Mouse (Mus musculus): ENCODE results near the gene Dlgap1. TPM values are rescaled to one million over a fixed set of nuclear protein-coding genes. Genes with fewer than 3 reads are reported as not detected.

Dlgap1 gene
- 3.2 and 3.8 TPM in 2 replicates for polyA plus RNA-seq (2014; fragmentation: Nextera tagmentation; extraction: Ambion mirVana)

GRCm38 (mm10) chr17:69969021-69969815 is at the start of gene Dlgap1:
Gene Dlgap1 (plus strand): TSS chr17:69969073.
- H3K9me3 ChIP-seq (ENCODE audit: control insufficient read depth, low read length), result no peaks in the 10 kb centered on the region
- H3K4me1 ChIP-seq (ENCODE audit: control insufficient read depth, insufficient read depth, low read length), result no peaks in the 10 kb centered on the region; the same call in 1 of the 2 replicates
- no peaks in the 10 kb centered on the region for H3K36me3 ChIP-seq (ENCODE audit: control insufficient read depth, insufficient read depth, low read length)
- peak within 1 kb of the TSS; percentile 58 for H3K4me3 ChIP-seq (ENCODE audit: low read length)
- peak within 1 kb of the TSS; percentile 97 for H3K4me2 ChIP-seq (replicated peaks; ENCODE audit: low read depth, low read length)
- peaks cover 22% of the 10 kb centered on the region for H3K27me3 ChIP-seq (ENCODE audit: control insufficient read depth, insufficient read depth, low read length)
- H3K27ac ChIP-seq (ENCODE audit: low read depth, low read length), result no peak within 1 kb of the TSS
- H3K9ac ChIP-seq (ENCODE audit: low read depth, low read length), result peak within 1 kb of the TSS; percentile 42; the same call in 1 of the 2 replicates
- peak; percentile 99 for ATAC-seq (ENCODE audit: low FRiP score, low TSS enrichment)
- 0% methylated on average over 97 of the region's 105 CpGs for WGBS

- Histone ChIP-seq H3K9me3 (ENCODE audit: control insufficient read depth, low read length) (no peaks in the 10 kb centered on the region), H3K9ac (ENCODE audit: low read depth, low read length) (no peak overlapping the region), H3K27ac (ENCODE audit: low read depth, low read length) (no peak overlapping the region), H3K4me1 (ENCODE audit: control insufficient read depth, insufficient read depth, low read length) (no peaks in the 10 kb centered on the region), H3K4me2 (replicated peaks; ENCODE audit: low read depth, low read length) (no peak overlapping the region), H3K27me3 (ENCODE audit: control insufficient read depth, insufficient read depth, low read length) (no peaks in the 10 kb centered on the region), H3K36me3 (ENCODE audit: control insufficient read depth, insufficient read depth, low read length) (no peaks in the 10 kb centered on the region), H3K4me3 (ENCODE audit: low read length) (no peak overlapping the region)
- WGBS, result 58% methylated on average over 1 of the region's 1 CpGs
- no peak for ATAC-seq (ENCODE audit: low FRiP score, low TSS enrichment)
Measured at GRCm38 (mm10) chr17:69954936-69955335, 13.9 kb upstream of the Dlgap1 start.

GRCm38 (mm10) chr17:69969816-69970750 is 1.2 kb downstream of the Dlgap1 start:
- H3K4me3 ChIP-seq (ENCODE audit: low read length), result peak overlapping the region; percentile 58
- peak; percentile 32; the same call in 1 of the 2 replicates for ATAC-seq (ENCODE audit: low FRiP score, low TSS enrichment)
- WGBS, result under 1% methylated on average over 43 of the region's 43 CpGs
- H3K36me3 ChIP-seq (ENCODE audit: control insufficient read depth, insufficient read depth, low read length), result no peaks in the 10 kb centered on the region
- H3K4me2 ChIP-seq (replicated peaks; ENCODE audit: low read depth, low read length), result peak overlapping the region; percentile 97
- peak overlapping the region; percentile 42; the same call in 1 of the 2 replicates for H3K9ac ChIP-seq (ENCODE audit: low read depth, low read length)
- H3K27me3 ChIP-seq (ENCODE audit: control insufficient read depth, insufficient read depth, low read length), result peaks cover 22% of the 10 kb centered on the region
- H3K9me3 ChIP-seq (ENCODE audit: control insufficient read depth, low read length), result no peaks in the 10 kb centered on the region
- H3K4me1 ChIP-seq (ENCODE audit: control insufficient read depth, insufficient read depth, low read length), result no peaks in the 10 kb centered on the region; the same call in 1 of the 2 replicates
- no peak overlapping the region for H3K27ac ChIP-seq (ENCODE audit: low read depth, low read length)

- Histone ChIP-seq H3K4me3 (ENCODE audit: low read length) (no peak overlapping the region), H3K4me2 (replicated peaks; ENCODE audit: low read depth, low read length) (no peak overlapping the region), H3K27ac (ENCODE audit: low read depth, low read length) (no peak overlapping the region), H3K36me3 (ENCODE audit: control insufficient read depth, insufficient read depth, low read length) (no peaks in the 10 kb centered on the region), H3K4me1 (ENCODE audit: control insufficient read depth, insufficient read depth, low read length) (no peaks in the 10 kb centered on the region; the same call in 1 of the 2 replicates), H3K27me3 (ENCODE audit: control insufficient read depth, insufficient read depth, low read length) (peaks cover 22% of the 10 kb centered on the region), H3K9ac (ENCODE audit: low read depth, low read length) (no peak overlapping the region), H3K9me3 (ENCODE audit: control insufficient read depth, low read length) (no peaks in the 10 kb centered on the region)
- ATAC-seq (ENCODE audit: low FRiP score, low TSS enrichment), result no peak
- WGBS, result 46% methylated on average over 3 of the region's 3 CpGs
Measured at GRCm38 (mm10) chr17:69973081-69973480, 4.2 kb downstream of the Dlgap1 start.

- Histone ChIP-seq H3K4me2 (replicated peaks; ENCODE audit: low read depth, low read length) (no peak overlapping the region), H3K27me3 (ENCODE audit: control insufficient read depth, insufficient read depth, low read length) (peaks cover 22% of the 10 kb centered on the region), H3K4me1 (ENCODE audit: control insufficient read depth, insufficient read depth, low read length) (no peaks in the 10 kb centered on the region; the same call in 1 of the 2 replicates), H3K36me3 (ENCODE audit: control insufficient read depth, insufficient read depth, low read length) (no peaks in the 10 kb centered on the region), H3K9ac (ENCODE audit: low read depth, low read length) (no peak overlapping the region), H3K9me3 (ENCODE audit: control insufficient read depth, low read length) (no peaks in the 10 kb centered on the region), H3K4me3 (ENCODE audit: low read length) (no peak overlapping the region), H3K27ac (ENCODE audit: low read depth, low read length) (no peak overlapping the region)
- ATAC-seq (ENCODE audit: low FRiP score, low TSS enrichment), result no peak
- 61% methylated on average over 6 of the region's 6 CpGs for whole genome bisulfite sequencing
Measured at GRCm38 (mm10) chr17:69973991-69974390, 5.1 kb downstream of the Dlgap1 start.

- no peak overlapping the region for H3K4me3 ChIP-seq (ENCODE audit: low read length)
- H3K36me3 ChIP-seq (ENCODE audit: control insufficient read depth, insufficient read depth, low read length), result no peaks in the 10 kb centered on the region
- H3K4me1 ChIP-seq (ENCODE audit: control insufficient read depth, insufficient read depth, low read length), result no peaks in the 10 kb centered on the region
- no peaks in the 10 kb centered on the region for H3K27me3 ChIP-seq (ENCODE audit: control insufficient read depth, insufficient read depth, low read length)
- 78% methylated on average over 6 of the region's 6 CpGs for WGBS
- H3K9me3 ChIP-seq (ENCODE audit: control insufficient read depth, low read length), result no peaks in the 10 kb centered on the region
- ATAC-seq (ENCODE audit: low FRiP score, low TSS enrichment), result no peak
- no peak overlapping the region for H3K4me2 ChIP-seq (replicated peaks; ENCODE audit: low read depth, low read length)
- no peak overlapping the region for H3K27ac ChIP-seq (ENCODE audit: low read depth, low read length)
- H3K9ac ChIP-seq (ENCODE audit: low read depth, low read length), result no peak overlapping the region
Measured at GRCm38 (mm10) chr17:69982236-69982923, 13.5 kb downstream of the Dlgap1 start.

- Histone ChIP-seq H3K4me3 (ENCODE audit: low read length) (no peak overlapping the region), H3K9ac (ENCODE audit: low read depth, low read length) (no peak overlapping the region), H3K4me1 (ENCODE audit: control insufficient read depth, insufficient read depth, low read length) (no peaks in the 10 kb centered on the region), H3K27ac (ENCODE audit: low read depth, low read length) (no peak overlapping the region), H3K27me3 (ENCODE audit: control insufficient read depth, insufficient read depth, low read length) (no peaks in the 10 kb centered on the region), H3K9me3 (ENCODE audit: control insufficient read depth, low read length) (no peaks in the 10 kb centered on the region), H3K4me2 (replicated peaks; ENCODE audit: low read depth, low read length) (no peak overlapping the region), H3K36me3 (ENCODE audit: control insufficient read depth, insufficient read depth, low read length) (no peaks in the 10 kb centered on the region)
- 83% methylated on average over 2 of the region's 2 CpGs for WGBS
- no peak for ATAC-seq (ENCODE audit: low FRiP score, low TSS enrichment)
Measured at GRCm38 (mm10) chr17:69996406-69996805, 27.5 kb downstream of the Dlgap1 start.

- no peak overlapping the region for H3K9ac ChIP-seq (ENCODE audit: low read depth, low read length)
- no peak overlapping the region for H3K27ac ChIP-seq (ENCODE audit: low read depth, low read length)
- H3K4me1 ChIP-seq (ENCODE audit: control insufficient read depth, insufficient read depth, low read length), result no peaks in the 10 kb centered on the region
- H3K36me3 ChIP-seq (ENCODE audit: control insufficient read depth, insufficient read depth, low read length), result no peaks in the 10 kb centered on the region
- no peak overlapping the region for H3K4me2 ChIP-seq (replicated peaks; ENCODE audit: low read depth, low read length)
- H3K9me3 ChIP-seq (ENCODE audit: control insufficient read depth, low read length), result no peaks in the 10 kb centered on the region
- 80% methylated on average over 3 of the region's 3 CpGs for WGBS
- H3K4me3 ChIP-seq (ENCODE audit: low read length), result no peak overlapping the region
- ATAC-seq (ENCODE audit: low FRiP score, low TSS enrichment), result no peak
- H3K27me3 ChIP-seq (ENCODE audit: control insufficient read depth, insufficient read depth, low read length), result no peaks in the 10 kb centered on the region
Measured at GRCm38 (mm10) chr17:70002026-70002425, 33.2 kb downstream of the Dlgap1 start.

Measured in kidney, embryonic 14.5 days (tissue).